Mouse (Mus musculus): ENCODE data around the gene Msrb1.

Msrb1 gene

GRCm38 (mm10) chr17:24743896-24744295 lies 7.5 kb downstream of the Msrb1 start:
- no peak for DNase-seq (ENCODE audit: low spot score in 2 of 2)

DNA sequence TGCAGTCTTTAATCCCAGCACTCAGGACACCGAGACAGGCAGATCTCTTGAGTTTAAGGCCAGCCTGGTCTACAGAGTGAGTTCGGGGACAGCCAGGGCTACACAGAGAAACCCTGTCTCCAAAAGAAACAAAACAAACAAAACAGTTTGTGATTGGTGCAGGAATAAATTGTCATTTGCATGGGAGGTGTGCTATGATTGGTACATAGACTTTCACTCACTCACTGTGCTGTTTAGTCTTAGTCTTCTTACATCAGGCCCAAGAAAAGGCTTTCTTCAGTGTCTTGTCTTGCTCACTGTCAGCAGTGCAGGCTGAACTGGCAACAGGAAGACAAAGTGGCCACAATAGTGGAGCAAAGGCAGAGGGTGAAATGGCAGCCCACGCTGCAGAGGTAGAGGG lies 7.9 kb downstream of the Msrb1 start:
- DNase-seq (ENCODE audit: low spot score in 2 of 2), result no peak

- peak; percentile 50 to 78 for DNase-seq (ENCODE audit: low spot score in 2 of 2)
Measured at GRCm38 (mm10) chr17:24745526-24746497, 9.4 kb downstream of the Msrb1 start.

DNA sequence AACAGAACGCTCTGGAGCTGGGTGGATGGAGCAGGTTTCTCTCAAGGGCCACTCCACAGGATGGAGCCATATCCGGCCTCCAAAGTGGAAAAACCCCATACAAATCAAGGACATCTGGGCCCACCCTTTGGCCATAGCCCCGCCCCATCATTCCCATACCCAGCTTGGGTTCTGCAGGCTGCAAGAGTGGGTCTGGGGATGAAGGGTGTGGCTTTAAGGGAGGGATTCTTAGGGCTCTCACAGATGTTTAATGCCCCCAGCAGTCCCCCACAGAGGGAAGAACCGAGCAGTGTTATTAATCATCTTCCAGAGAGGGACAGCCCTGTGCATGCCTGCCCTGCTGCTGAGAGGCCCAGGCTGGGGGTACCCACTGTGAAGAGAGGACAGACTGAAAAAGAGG lies 10.5 kb downstream of the Msrb1 start:
- DNase-seq (ENCODE audit: low spot score in 2 of 2), result no peak

DNA sequence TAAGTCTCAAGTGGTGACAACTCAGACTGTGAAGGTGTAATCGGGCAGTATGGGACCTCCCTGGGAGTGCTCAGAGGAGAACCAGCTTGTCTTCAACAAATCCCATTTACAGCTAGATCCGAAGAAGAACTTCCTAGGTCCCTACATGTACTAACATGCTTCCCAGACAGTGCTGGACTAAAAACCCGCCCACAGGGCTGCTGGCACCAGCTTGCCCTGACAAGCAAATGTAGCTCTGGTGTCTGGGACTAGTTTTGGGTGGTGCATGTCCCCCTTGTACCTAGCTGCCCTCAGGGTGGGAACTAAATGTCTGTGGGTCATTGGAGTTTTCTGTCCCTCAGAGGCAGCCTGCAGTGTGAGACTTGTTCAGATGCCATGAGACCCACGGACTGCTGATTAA lies 15.1 kb downstream of the Msrb1 start:
- no peak for DNase-seq (ENCODE audit: low spot score in 2 of 2)

- no peak for DNase-seq (ENCODE audit: low spot score in 2 of 2)
Measured at GRCm38 (mm10) chr17:24752415-24753394, 16.3 kb downstream of the Msrb1 start, which contains the start of gene Hs3st6. Hs3st6 (plus strand) TSS chr17:24752988.

GRCm38 (mm10) chr17:24757394-24757793 lies 21.0 kb downstream of the Msrb1 start:
- no peak for DNase-seq (ENCODE audit: low spot score in 2 of 2)

DNA sequence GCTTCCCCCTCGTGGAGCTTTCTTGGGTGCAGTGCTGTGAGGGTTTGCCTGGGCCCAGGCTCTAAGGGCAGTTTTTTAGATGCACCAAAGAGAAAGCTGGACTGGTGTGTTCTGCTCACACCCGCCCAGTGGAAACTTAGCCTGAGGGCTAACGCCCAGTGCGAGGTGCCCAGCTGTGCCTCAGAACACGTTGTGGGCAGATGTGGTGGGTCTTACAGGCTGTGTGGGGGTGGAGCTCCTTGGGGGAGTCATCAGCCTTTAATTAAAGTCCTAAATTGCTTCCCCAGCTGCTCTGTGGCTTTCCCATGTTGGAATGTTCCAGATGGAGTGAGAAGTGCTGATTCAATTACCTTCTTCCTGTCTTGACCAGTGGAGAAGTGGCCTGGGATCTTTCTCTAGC lies 24.7 kb downstream of the Msrb1 start:
- DNase-seq (ENCODE audit: low spot score in 2 of 2), result no peak

GRCm38 (mm10) chr17:24765016-24765905 lies 28.8 kb downstream of the Msrb1 start:
- DNase-seq (ENCODE audit: low spot score in 2 of 2), result no peak

- no peak for DNase-seq (ENCODE audit: low spot score in 2 of 2)
Measured at GRCm38 (mm10) chr17:24766266-24766875, 29.9 kb downstream of the Msrb1 start.

DNA sequence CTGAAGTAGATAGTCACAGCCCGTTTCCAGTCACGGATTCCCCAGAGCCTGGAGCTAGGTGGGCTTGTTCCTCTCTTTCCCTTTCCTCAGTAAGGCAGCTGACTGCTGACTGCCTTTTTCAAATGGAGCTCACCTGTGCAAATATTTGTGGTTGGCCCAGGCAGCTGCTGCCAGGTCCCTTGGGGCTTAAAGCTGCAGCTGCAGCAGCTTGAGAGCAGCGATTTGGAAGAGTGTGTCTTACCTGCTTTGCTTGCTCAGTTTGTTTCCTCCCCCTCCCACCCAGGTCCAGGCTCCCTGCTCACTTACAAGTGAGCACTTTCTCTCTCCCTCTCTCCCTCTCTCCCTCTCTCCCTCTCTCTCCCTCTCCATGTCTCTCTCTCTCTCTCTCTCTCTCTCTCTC lies 32.7 kb downstream of the Msrb1 start:
- DNase-seq (ENCODE audit: low spot score in 2 of 2), result no peak

- no peak for DNase-seq (ENCODE audit: low spot score in 2 of 2)
Measured at GRCm38 (mm10) chr17:24773241-24773640, 36.8 kb downstream of the Msrb1 start.

- no peak for DNase-seq (ENCODE audit: low spot score in 2 of 2)
Measured at GRCm38 (mm10) chr17:24775173-24775572, 38.7 kb downstream of the Msrb1 start.

DNA sequence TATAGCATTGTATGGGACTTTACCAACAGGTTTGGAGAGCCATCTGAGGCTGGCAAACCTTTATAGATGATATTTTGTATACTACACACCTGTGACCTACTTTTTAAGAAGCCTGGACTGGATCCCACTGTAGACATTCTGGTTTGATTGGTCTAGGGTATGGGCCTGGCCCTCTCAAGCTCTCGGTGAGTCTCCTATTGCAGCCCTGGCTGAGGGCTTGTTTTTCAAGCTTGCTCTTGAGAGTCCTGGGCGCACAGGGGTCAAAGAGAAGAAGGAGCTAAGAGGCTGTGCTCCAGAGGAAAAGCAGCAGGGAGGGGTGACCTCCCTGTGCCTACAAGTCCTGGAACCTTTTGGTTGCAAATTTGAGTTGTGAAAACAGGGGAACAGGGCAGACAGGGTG lies 40.6 kb downstream of the Msrb1 start:
- DNase-seq (ENCODE audit: low spot score in 2 of 2), result no peak

DNA sequence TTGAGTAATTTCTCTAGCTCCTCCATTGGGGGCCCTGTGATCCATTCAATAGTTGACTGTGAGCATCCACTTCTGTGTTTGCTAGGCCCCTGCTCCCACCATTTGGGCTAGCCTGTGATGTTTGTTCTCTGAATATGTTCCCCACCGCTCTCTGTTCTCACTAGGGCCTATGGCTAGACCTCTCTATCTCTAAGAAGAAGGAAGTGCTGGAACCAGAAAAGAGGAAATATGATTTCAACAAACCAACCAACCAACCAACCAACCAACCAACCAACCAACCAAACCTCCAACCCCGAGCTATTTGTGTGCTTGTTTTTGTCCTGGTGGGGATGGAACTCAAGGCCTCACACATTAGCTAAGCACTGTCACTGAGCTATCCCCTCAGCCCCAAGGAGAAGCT lies 44.4 kb downstream of the Msrb1 start:
- DNase-seq (ENCODE audit: low spot score in 2 of 2), result no peak

GRCm38 (mm10) chr17:24792190-24792589 lies 55.7 kb downstream of the Msrb1 start:
- no peak for DNase-seq (ENCODE audit: low spot score in 2 of 2)
